Mouse (Mus musculus) heart, adult 2 months (tissue): ENCODE results near the gene Klhdc8a. TPM values are rescaled to one million over a fixed set of nuclear protein-coding genes. Genes with fewer than 3 reads are reported as not detected.

Experiments used
- DNase-seq, 2 experiments: peaks; one replicate each; pipeline ENCODE4 v3.0.0; 2021
- H3K27ac ChIP-seq: fragments of 200-600 bp; 2 replicates; pipeline ENCODE4 v1.8.1; 2022
- H3K27me3 ChIP-seq: fragments of 200-500 bp; 2 replicates; pipeline ENCODE4 v1.6.1; 2012; ENCODE audit warnings: mild to moderate bottlenecking, low read length, inconsistent platforms, mixed read lengths; ENCODE audit not compliant: control insufficient read depth, insufficient read depth
- H3K36me3 ChIP-seq: fragments of 200-500 bp; 2 replicates; pipeline ENCODE4 v1.6.1; 2012; ENCODE audit warnings: low read length, inconsistent platforms; ENCODE audit not compliant: control insufficient read depth, insufficient read depth
- H3K4me1 ChIP-seq: fragments of 200-500 bp; 2 replicates; pipeline ENCODE4 v1.6.1; 2011; ENCODE audit warnings: low read length; ENCODE audit not compliant: control insufficient read depth, insufficient read depth
- H3K4me3 ChIP-seq: fragments of 200-600 bp; 2 replicates; pipeline ENCODE4 v1.8.1; 2022
- H3K79me2 ChIP-seq: fragments of 200-500 bp; replicated peaks from 2 replicates; pipeline ENCODE4 v1.6.1; 2012; ENCODE audit warnings: mild to moderate bottlenecking, inconsistent platforms, low read length, moderate library complexity, mixed read lengths; ENCODE audit not compliant: control insufficient read depth, insufficient read depth
- H3K9ac ChIP-seq: fragments of 200-500 bp; 2 replicates; pipeline ENCODE4 v1.6.1; 2012; ENCODE audit warnings: low read depth, mild to moderate bottlenecking, control low read depth, inconsistent platforms, low read length, mixed read lengths
- CTCF ChIP-seq: fragments of 200-600 bp; IDR thresholded peaks from 2 replicates; pipeline ENCODE4 v1.8.1; 2022; ENCODE audit warnings: antibody characterized with exemption, mild to moderate bottlenecking, moderate library complexity
- EP300 ChIP-seq: fragments of 200-500 bp; IDR thresholded peaks from 2 replicates; pipeline ENCODE4 v1.6.1; 2011; ENCODE audit warnings: low read depth, low read length, control low read depth; ENCODE audit not compliant: insufficient read depth
- POLR2A ChIP-seq: fragments of 200-500 bp; IDR thresholded peaks from 2 replicates; pipeline ENCODE4 v1.6.1; 2011; ENCODE audit warnings: mild to moderate bottlenecking, low read depth, low read length, control low read depth; ENCODE audit not compliant: insufficient read depth
- WGBS: fragments of 180-500 bp; shearing (Covaris S2); methylation state at CpG from one replicate; pipeline ENCODE4 v1.1.7; 2018; 5-methylcytosine and 5-hydroxymethylcytosine counted together
- intact Hi-C: fragments of 180-260 bp; cut with DNase I; formaldehyde crosslinking; loops from one replicate; pipeline ENCODE4 v1.15.1; 2025
- polyA plus RNA-seq: library from polyadenylated mRNA; depleted of rRNA; stranded (reverse); fragments of >200 nt; gene quantifications from 2 replicates; pipeline ENCODE4 v1.2.3, GENCODE M21; 2012
- total RNA-seq, 2 experiments: library from RNA; stranded (reverse); gene quantifications; 2 replicates each; pipeline ENCODE4 v1.2.3; 2021

The Klhdc8a gene
- total and polyA plus RNA-seq, 3 experiments, result 15.4 to 21.0 (median 15.9) TPM

DNA sequence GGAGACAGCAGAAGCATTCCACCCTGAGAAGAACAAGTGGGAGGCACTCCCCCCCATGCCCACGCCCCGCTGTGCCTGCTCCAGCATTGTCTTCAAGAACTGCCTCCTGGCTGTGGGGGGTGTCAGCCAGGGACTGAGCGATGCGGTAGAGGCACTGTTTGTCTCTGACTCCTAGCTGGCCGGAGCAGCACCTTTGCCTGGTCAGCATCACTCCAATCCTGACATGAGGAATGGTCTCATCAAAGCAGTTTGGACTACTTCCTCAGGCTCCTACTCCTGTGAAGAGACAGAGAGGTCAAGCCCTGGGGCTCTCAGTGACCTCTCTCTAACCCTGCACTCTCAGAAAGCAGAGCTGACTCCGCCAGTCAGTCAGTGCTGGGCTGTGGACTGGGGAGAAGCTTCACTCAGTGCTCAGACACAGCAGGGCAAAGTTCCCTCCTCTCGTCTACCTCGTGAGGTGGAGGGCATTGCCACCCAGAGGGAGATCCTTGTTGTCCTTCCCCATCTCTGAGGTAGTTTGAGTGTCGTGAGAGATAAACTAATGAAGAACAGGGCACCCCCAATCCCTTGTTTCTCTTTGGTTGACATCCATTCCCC is 6.3 kb downstream of the Klhdc8a start:
- Histone ChIP-seq H3K4me3 (no peak overlapping the region), H3K27ac (no peak overlapping the region), H3K36me3 (no peaks in the 10 kb centered on the region), H3K79me2 (no peaks in the 10 kb centered on the region), H3K27me3 (no peaks in the 10 kb centered on the region), H3K4me1 (no peaks in the 10 kb centered on the region), H3K9ac (no peak overlapping the region)
- intact Hi-C loops, result loop anchor here (5.0 kb wide), 1 partner anchor 67 kb away; no protein-coding TSS in a partner anchor
- DNase-seq, result no peak
- 66% methylated on average over 9 of the region's 9 CpGs for WGBS
- no peak for TF ChIP-seq EP300
- TF ChIP-seq POLR2A, result no peak
- TF ChIP-seq CTCF, result no peak

DNA sequence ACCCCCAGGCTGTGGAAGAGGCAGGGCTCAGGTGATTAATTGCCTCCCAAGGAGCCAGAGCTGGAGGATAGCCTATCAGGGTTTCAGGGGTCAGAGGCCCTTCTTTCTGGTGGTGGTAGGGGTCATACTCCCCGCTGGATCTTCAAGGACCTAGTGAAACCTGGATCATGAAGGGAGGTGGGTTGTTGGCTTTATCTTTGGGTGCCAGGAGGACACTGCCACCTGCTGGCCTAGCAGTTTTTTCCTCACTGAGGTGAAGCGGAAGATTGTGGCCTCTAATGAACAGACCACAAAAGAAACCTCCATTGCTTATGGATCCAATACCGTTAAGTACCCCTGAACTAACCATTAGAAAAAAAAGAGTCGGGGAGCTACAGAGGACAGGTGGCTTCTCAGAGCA is 7.7 kb downstream of the Klhdc8a start:
- no peak for TF ChIP-seq POLR2A
- TF ChIP-seq CTCF, result peak; percentile 73
- TF ChIP-seq EP300, result no peak
- Histone ChIP-seq H3K4me3 (no peak overlapping the region), H3K9ac (no peak overlapping the region), H3K36me3 (no peaks in the 10 kb centered on the region), H3K27me3 (no peaks in the 10 kb centered on the region), H3K4me1 (peaks cover 2% of the 10 kb centered on the region; the same call in 1 of the 2 replicates), H3K27ac (no peak overlapping the region), H3K79me2 (no peaks in the 10 kb centered on the region)
- WGBS, result 48% methylated on average over 4 of the region's 4 CpGs
- DNase-seq, result peak; percentile 37 to 58
- intact Hi-C loops, result loop anchor here (2.0 to 5.0 kb wide), 2 partner anchors 69 to 149 kb away; no protein-coding TSS in a partner anchor

DNA sequence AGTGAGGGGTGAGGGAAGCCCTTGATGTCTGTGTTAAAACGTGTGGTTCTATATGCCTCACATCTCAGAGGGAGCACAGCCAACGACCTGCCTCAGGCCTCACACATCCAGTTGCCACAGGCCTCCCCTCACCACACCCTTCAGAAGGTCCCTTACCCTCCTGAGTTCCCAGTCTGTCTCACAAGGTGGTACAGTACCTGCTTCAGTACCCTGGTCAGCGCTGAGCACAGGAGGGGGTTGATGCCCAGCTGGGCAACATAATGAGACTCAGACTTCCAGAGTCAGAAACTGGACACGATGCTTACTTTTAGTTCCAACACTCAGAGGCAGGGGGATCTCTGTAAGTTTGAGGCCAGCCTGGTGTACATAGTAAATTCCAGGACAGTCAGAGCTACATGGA is 8.4 kb downstream of the Klhdc8a start:
- TF ChIP-seq EP300, result no peak
- no peak for TF ChIP-seq CTCF
- no peak for TF ChIP-seq POLR2A
- no peak for DNase-seq
- intact Hi-C loops, result loop anchor here (2.0 to 5.0 kb wide), 2 partner anchors 70 to 150 kb away; no protein-coding TSS in a partner anchor
- no peaks in the 10 kb centered on the region for H3K27me3 ChIP-seq
- H3K27ac ChIP-seq, result no peak overlapping the region
- H3K4me1 ChIP-seq, result peaks cover 2% of the 10 kb centered on the region; the same call in 1 of the 2 replicates
- no peak overlapping the region for H3K9ac ChIP-seq
- no peaks in the 10 kb centered on the region for H3K79me2 ChIP-seq
- H3K4me3 ChIP-seq, result no peak overlapping the region
- 38% methylated on average over 4 of the region's 4 CpGs for WGBS
- H3K36me3 ChIP-seq, result no peaks in the 10 kb centered on the region

DNA sequence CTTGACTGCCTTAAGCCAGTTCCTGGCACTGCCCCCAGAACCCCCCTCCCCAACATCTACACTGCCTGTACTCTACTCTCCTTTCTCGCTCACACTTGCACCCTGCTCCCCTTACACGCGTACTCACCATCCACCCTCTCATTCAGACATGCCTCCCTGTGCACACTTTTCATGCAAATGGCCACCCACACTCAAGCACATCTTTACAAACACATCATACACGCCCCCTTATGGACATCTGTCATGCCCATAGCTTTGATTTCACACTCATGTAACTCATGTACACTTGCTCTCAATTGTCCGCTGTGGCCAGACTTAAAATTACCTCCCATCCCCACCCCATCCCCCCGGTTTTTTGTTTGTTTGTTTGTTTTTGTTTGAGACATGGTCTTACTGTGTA is 9.5 kb downstream of the Klhdc8a start:
- Histone ChIP-seq H3K79me2 (no peaks in the 10 kb centered on the region), H3K36me3 (no peaks in the 10 kb centered on the region), H3K27me3 (no peaks in the 10 kb centered on the region), H3K27ac (no peak overlapping the region), H3K4me1 (peaks cover 7% of the 10 kb centered on the region), H3K4me3 (no peak overlapping the region), H3K9ac (no peak overlapping the region)
- DNase-seq, result no peak
- TF ChIP-seq CTCF (no peak), POLR2A (no peak), EP300 (no peak)
- 83% methylated on average over 6 of the region's 6 CpGs for WGBS
- intact Hi-C loops, result loop anchor here (2.0 to 5.0 kb wide), 2 partner anchors 71 to 151 kb away; no protein-coding TSS in a partner anchor

DNA sequence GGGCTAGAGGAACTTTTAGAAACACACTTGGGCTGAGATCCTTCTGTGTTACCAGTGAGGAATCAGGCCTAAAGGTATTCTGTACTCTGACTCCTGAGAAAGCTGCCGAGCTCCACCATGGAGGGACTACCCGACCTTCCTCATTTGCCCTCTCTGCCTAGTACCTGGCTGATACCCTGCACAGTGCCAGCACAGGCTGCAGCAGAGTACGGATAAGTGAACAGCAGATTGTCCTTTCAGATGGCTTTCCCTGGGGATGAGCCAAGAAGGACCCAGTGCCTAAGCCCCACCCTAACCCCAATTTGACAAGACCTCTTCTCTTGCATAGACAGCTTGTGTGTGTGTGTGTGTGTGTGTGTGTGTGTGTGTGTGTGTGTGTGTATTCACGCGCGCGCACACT is 10.2 kb downstream of the Klhdc8a start:
- Histone ChIP-seq H3K36me3 (no peaks in the 10 kb centered on the region), H3K9ac (no peak overlapping the region), H3K4me3 (no peak overlapping the region), H3K4me1 (peaks cover 7% of the 10 kb centered on the region), H3K27me3 (no peaks in the 10 kb centered on the region), H3K79me2 (no peaks in the 10 kb centered on the region), H3K27ac (no peak overlapping the region)
- TF ChIP-seq EP300 (no peak), POLR2A (no peak), CTCF (no peak)
- DNase-seq, result no peak
- WGBS, result 73% methylated on average over 7 of the region's 7 CpGs
- intact Hi-C loops, result loop anchor here (5.0 kb wide), 1 partner anchor 71 kb away; no protein-coding TSS in a partner anchor

DNA sequence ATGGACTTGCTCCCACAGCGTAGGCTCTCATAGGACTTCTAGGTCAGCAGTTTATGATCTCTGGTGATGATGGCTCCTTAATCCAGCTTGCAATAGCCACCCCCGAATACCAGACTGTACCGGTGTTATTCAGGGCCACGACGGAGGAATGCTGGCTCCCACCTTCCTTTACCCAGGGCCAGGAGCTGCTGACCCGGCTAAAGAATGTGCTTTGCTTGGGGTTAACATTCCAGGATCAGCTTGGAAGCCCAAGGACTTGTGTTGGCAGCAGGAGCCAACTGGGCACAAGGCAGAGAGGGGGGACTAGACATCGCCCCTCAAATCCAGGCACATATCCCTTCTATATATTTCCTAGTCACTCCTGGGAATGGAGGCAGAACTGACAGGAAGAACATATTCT is 12.3 kb downstream of the Klhdc8a start:
- intact Hi-C loops, result no loop called here
- H3K27ac ChIP-seq, result no peak overlapping the region

More for the DNA sequence above, 12.3 kb downstream of the Klhdc8a start:
- H3K79me2 ChIP-seq, result no peaks in the 10 kb centered on the region
- H3K9ac ChIP-seq, result no peak overlapping the region
- DNase-seq, result no peak
- WGBS, result 62% methylated on average over 7 of the region's 7 CpGs
- peaks cover 7% of the 10 kb centered on the region for H3K4me1 ChIP-seq
- no peaks in the 10 kb centered on the region for H3K36me3 ChIP-seq
- TF ChIP-seq CTCF (no peak), POLR2A (no peak), EP300 (no peak)
- H3K4me3 ChIP-seq, result no peak overlapping the region
- H3K27me3 ChIP-seq, result no peaks in the 10 kb centered on the region
